Mouse (Mus musculus): ENCODE results near the gene Ell.

- TF ChIP-seq CTCF (IDR thresholded peaks at IDR 0.05; ENCODE audit: extremely low read depth, insufficient read length, insufficient replicate concordance, low read depth, low read length) (no peak), POLR2A (IDR thresholded peaks at IDR 0.05; ENCODE audit: low read depth, low read length) (no peak)
Observed at GRCm38 (mm10) chr8:70615281-70615680, 76.0 kb downstream of the Ell start.

All from small intestine, adult 2 months (tissue).